Mouse (Mus musculus) G1E (cell line): ENCODE results near the gene Plxnb1.

Experiments
- CTCF ChIP-seq: IDR thresholded peaks from 2 replicates; pipeline ENCODE4 v1.5.1; 2012; ENCODE audit warnings: low read depth, low read length, inconsistent platforms, mixed read lengths
- GATA1 ChIP-seq: IDR thresholded peaks from 2 replicates; pipeline ENCODE4 v1.6.1; 2012; ENCODE audit warnings: borderline replicate concordance, low read length, inconsistent platforms, mixed read lengths
- GATA2 ChIP-seq: IDR thresholded peaks from 2 replicates; pipeline ENCODE4 v1.6.1; 2012; ENCODE audit warnings: low read depth, low read length, inconsistent platforms, borderline replicate concordance
- POLR2AphosphoS5 ChIP-seq: IDR thresholded peaks from 2 replicates; pipeline ENCODE4 v1.6.1; 2012; ENCODE audit warnings: low read depth, low read length, inconsistent platforms; ENCODE audit not compliant: insufficient replicate concordance
- TAL1 ChIP-seq: conservative IDR thresholded peaks from 2 replicates; pipeline ENCODE4 v1.6.1; 2012; ENCODE audit warnings: low read depth, low read length, inconsistent platforms, mixed read lengths

GRCm38 (mm10) chr9:109098969-109099368 lies 3.8 kb downstream of the Plxnb1 start:
- TF ChIP-seq CTCF (no peak), GATA2 (no peak), POLR2AphosphoS5 (no peak), TAL1 (no peak), GATA1 (no peak)
